Mouse (Mus musculus) urinary bladder, postnatal 10 days (tissue): ENCODE data around the gene Itpr2.
"Not testable (repeated sequence)": the region's sequence is repeated elsewhere in the genome, so short reads cannot be mapped to it uniquely, and the experiment has no call there.

Experiments
- DNase-seq: peaks from one replicate; pipeline ENCODE4 v3.0.0; 2022; ENCODE audit warnings: low spot score

The Itpr2 gene

DNA sequence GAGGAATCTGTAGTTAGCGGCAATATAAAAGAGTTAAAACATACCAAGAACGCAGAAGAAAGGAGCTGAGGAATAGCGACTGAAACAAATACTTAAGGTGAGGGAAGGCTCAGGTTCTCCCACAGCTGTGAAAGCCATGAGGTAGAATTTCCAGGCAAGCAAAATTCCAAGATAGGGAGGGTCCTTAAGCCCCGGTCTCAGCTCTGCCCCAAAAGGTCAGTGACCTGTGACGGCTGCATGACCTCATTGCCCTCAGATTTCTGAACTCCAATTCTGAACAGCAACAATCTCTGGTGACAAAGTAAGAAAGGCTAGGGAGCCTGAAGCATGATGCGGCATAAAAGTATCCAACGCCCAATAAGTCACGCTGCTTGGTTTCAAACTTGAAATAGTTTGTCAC lies 33.7 kb downstream of the Itpr2 start:
- no peak for DNase-seq

DNA sequence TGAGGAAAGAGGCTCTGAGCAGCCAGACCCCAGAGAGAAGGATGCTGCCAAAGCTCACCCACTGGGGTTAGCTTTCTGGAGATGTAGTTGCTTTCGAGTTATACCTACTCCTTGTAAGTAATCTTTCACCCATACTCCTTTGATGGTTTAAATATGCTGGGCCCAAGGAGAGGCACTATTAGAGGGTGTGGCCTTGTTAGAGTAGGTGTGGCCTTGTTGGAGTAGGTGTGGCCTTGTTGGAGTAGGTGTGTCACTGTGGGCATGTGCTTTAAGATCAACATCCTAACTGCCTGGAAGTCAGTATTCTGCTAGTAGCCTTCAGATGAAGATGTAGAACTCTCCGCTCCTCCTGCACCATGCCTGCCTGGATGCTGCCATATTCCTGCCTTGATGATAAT lies 37.4 kb downstream of the Itpr2 start:
- not testable (repeated sequence) for DNase-seq

DNA sequence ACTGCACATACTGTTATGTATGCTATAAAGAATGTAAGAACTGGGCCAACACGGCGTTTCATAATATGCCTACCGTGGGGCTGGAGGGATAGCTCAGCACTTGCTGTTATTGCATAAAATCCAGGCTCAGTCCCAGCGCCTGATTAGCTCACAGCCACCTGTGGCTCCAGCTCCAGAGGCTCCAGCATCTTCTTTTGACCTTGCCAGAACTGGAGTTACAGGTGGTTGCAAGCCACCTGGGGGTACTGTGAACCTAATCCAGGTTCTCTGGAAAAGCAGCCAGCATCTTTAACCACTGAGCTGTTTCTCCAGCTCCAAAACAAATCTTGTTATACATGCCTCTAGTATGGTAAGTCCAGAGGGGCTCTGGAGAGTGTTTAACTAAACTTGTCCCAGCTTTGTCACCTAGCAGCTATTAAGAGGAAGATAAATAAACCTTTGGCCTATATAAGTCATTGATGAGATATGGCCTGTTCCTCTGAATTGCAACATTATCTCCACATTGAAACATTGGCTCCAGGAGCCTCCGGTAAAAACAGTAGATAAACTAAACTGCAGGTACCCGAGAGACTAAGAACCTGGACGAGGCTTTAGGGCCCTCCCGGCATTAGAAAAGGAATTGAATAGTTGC lies 37.9 kb downstream of the Itpr2 start:
- DNase-seq = no peak

DNA sequence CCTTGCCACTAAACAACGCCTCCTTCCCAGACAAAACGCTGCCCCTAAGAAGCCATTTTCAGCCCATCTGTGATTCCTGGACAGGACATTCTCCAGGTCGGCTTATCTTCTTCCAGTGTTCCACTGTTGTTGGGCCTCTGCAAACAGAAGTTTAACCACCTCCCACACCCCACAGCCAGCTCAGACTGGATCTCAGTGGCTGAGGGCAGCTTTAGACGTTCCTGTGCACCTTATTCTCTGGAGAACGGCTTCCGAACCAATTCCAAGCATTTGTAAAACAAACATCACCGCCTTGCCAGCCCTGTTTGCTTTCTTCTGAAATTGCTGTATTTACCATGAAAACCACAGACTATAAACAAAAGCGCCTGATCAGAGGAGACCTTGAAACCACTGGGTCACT lies 41.1 kb downstream of the Itpr2 start:
- DNase-seq = no peak

DNA sequence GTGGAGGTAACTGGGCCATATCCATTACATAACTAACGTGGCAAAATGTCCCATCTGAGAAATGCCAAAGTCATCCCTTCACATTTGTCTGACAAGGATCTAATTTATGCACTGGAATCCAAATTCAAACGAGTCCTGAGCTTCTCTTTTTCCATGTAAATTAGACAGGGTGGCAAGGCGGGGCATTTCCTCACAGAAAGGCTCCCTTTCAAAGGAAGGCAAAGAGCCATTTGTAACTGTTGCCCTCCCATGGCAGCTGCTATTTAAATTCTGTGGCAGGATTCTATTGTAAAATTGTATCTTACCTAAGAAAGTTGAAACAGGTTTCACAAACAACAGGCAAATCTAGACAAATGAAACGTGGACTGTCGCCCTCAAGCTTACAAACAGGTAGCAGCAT lies 43.6 kb downstream of the Itpr2 start:
- no peak for DNase-seq

DNA sequence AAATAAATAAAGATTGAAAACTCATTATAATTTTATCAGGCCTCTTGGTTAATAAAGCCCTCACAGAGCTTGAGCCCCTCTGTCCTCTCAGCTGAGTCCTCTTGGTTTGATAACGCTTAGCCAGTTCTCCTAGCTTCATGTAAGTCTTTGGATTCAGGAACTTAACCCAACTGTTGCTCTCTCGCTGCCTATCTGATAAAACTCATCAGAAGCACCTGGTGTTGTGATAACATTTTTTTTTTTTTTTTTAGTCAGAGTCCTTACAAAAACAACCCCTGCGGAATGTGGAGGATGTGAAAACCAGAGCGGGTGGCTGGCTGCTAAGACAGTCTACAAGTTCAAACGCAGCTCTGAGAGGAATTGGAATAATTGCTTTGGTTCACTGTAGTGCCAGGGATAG lies 45.3 kb downstream of the Itpr2 start:
- DNase-seq = no peak

DNA sequence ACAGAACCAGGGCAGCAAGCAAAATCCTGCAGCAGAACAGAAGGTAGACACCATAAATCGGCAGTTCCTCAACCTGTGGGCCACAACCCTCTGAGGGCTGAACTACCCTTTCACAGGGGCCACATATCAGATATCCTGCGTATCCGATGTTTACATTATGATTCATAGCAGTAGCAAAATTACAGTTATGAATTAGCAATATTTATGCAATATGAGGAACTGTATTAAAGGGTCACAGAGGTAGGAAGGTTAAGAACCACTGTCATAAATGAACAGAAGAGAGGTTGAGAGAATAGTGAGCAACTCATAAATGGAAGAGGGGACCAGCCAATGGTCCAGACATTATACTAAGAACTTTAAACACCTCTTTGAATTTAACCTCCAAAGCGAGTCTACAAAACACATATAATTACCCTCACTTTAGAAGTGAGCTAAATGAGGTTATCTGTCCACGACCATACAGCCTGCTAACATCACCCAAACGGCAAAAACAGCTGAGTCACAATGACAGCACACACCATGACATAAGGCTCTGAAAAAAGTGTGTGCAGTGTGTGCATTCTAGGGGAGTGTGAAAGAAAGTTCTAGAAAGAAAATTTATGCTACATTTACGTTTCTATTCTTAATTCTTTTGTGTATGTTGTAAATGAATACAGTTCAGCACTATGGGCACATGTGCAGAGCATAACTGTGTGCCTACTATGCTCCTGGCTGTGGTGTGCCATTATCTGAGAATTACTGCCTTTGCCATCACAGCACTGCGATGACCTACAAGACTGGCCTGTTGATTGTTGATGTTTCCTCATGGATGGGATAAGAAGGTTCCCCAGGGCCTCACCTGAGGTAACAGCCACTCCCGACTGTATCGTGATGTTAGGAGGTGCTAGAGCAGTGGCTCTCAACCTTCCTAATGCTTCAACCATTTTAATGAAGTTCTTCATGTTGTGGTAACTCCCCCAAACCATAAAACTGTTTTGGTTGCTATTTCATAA lies 47.2 kb downstream of the Itpr2 start:
- DNase-seq = no peak

DNA sequence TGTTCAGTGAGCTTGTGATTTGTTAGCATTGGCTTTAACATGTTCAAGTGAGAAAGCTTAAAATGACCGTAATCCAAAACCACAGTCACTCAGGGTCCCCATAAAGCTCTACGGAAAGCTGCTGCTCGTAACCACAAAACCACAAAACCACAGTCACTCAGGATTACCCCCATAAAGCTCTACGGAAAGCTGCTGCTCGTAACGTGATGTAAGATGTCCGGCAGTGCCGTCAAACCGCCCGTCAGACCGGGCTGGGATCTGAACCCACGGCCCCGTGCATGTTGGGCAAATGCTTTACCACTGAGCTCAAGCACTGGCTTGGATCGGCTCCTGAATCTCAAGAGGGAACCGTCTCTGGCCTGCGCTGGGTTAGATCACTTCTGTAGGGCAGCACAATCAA lies 49.5 kb downstream of the Itpr2 start:
- DNase-seq = no peak

DNA sequence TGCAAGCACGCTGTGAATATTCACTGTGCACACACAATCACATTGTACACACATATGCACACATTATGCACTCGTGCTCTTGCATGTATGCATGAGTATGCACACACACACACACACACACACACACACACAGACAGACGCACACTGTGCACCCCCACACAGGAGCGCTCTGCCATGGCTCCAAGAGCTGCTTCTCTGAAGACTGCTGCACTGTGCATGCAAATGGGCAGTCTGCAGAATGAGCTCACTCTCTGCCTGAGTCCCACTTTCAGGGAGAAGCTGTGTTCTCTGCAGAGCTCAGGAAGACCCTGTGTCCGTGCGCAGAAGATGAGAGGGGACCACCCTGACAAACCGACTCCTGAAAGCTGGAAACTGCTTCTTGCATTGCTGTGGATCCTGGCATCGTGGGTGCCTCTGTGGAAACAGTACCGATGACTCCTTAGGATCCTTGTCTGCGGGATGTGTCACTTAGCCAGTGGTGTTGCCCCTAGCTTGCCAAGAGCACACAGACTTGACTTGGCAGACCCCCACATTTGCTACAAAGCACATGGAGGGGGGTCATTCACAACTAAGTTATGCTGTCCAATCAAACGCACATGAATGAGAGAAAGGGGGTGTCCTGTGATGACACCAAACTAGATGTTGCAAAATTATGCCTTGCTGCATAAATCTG lies 55.9 kb downstream of the Itpr2 start:
- DNase-seq = no peak

DNA sequence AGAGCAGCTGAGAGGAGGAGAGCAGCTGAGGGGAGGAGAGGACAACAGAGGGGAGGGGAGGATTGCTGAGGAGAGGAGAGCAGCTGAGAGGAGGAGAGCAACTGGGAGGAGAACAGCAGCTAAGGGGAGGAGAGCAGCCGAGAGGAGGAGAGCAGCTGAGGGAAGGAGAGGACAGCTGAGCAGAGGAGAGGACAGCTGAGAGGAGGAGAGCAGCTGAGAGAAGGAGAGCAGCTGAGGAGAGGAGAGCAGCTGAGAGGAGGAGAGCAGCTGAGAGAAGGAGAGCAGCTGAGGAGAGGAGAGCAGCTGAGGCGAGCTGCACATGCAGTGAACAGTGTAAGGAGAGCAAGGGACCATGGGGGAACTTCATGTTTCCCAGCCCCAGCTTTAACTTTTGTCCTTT lies 62.2 kb downstream of the Itpr2 start:
- no peak for DNase-seq

DNA sequence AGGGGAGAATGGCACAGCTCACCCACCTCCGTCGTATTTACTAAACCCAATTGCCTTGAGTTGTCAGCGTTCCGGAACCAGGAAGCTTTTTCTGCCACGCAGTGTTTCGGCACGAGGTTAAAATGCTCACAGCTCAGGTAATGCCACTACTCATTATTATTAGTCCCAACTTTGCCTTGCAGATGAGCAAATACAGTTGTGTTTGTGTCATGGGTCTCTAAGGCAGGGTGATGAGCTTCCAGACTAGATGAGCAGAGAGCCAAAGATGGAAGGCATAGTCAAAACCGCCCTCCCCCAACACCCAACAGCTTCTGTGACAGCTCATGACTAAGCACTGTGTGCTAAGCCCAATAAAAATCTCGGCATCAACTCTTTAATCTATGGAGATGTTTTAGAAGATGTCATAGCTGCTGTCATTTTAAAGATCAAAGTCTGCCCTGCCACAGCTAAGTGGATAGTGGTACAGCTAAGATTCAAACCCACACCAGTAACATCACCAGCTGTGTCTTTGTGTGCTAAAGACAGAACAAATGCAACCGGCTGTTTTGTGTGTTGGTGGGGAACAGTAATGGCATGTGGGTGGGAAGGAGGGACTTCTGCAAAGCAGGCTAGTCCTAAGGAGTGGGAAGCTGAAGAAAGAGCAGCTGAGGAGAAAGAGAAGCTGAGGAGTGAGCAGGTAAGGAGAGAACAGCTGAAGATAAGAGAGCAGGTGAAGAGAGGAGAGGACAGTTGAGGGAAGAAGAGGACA lies 62.8 kb downstream of the Itpr2 start:
- no peak for DNase-seq

DNA sequence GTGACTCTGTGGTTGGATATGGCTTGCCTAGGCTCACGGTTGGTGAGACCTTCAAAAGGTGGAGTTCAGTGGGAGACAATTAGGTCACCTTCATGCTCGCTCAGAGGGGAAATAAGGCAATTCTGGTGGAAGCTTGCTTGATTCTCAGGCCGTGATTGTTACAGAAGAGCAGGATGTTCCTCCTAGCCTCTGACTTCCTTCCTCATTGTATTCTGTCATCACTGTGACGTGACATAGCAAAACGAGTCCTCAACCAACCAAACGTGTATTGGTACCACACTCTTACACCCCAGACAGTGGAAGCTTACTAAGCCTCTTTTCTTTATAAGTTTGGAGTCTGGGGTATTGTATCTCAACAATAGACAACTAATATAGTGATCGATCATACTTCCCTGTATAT lies 64.0 kb downstream of the Itpr2 start:
- DNase-seq = no peak

DNA sequence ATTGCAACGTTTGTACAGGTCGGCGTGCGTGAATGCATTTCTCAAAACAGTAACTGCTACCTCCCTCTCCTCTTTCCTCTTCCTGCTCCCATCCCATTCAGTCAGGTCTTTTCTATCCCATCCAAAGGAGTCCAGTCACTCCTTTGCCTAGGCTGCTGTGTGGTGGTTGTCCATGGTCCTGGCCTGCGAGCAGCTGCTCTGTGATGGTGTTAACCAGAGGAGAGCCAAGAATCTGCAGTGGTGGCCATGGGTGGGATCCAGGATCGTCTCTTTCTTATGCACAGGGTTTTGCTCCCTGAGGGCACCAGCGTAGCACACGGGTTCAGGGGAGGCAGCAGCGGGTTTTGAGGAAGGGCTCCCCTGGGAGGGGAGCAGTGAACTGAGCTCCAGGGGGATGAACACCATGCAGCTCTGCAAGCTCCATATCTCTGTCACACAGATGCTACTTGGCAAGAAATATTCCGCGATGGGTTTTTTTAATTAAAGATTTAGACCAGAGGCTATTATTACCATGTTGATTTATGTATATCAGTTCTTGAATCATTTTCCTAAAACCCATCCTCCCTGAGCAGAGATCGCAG lies 65.0 kb downstream of the Itpr2 start:
- DNase-seq = no peak

DNA sequence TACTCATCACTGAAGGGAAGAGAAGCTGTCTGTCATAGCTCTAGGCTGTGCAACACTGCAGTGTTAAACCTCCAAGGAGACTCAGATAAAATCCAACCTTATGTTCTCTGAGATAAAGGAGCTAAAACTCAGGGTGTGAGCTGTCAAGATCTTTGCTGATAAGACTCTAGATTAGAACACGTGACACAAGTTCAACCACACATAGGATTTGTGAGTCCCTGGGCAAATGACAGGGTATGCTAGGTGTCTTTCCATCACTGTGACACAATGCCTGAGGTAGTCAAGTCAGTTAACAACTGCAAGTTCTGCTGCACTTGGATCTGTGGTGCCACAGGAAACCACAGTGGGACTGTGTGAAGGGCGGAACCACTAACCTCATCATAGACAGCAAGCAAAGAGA lies 67.8 kb downstream of the Itpr2 start:
- no peak for DNase-seq

DNA sequence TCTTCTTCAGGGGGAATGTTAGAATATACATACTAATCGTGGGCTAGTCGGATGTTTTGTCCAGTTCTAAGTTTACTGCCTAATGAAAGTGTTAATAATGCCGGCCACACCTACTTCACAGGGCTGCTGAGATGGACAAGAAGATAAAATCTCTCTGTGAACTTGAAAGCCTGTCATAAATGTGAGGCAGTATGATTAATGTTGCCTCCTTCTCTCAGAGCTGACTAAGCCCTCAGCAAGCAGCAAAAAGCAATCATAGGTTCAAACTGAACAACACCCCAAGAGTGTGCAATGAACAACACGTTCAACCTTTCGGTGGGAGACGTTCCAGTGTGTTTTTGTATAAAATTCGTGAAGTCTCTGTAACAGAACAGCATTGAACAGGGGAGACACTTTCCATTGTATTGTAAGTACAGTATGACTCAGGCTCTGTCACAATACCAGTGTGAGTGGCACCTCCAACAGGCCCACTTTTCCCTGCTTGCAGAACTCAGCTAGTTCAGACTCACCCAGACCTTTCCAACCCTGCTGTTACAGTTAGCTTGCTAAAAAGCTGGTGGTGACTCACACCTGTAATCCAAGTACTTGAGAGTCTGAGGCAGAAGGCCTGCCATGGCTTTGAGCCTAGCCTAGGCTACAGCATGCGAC lies 69.7 kb downstream of the Itpr2 start:
- no peak for DNase-seq

DNA sequence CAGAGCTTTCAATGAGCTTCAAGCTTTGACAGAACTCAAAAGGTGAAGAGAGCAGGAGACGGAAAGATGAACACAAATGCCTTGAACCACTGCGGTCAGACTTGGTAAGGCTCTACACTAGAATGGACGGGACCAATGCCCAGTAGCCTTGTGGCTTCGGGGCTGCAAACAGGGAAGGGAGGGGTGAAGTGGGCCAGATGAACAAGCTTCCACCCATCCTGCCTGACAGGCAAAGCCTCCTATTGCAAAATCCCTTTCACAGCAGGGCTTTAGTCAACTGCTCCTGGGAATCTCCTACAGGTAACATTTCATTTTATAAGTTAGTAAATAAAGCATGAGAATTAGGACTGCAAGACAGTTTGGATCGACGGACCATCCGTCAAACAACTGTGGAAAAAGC lies 70.2 kb downstream of the Itpr2 start:
- no peak for DNase-seq

DNA sequence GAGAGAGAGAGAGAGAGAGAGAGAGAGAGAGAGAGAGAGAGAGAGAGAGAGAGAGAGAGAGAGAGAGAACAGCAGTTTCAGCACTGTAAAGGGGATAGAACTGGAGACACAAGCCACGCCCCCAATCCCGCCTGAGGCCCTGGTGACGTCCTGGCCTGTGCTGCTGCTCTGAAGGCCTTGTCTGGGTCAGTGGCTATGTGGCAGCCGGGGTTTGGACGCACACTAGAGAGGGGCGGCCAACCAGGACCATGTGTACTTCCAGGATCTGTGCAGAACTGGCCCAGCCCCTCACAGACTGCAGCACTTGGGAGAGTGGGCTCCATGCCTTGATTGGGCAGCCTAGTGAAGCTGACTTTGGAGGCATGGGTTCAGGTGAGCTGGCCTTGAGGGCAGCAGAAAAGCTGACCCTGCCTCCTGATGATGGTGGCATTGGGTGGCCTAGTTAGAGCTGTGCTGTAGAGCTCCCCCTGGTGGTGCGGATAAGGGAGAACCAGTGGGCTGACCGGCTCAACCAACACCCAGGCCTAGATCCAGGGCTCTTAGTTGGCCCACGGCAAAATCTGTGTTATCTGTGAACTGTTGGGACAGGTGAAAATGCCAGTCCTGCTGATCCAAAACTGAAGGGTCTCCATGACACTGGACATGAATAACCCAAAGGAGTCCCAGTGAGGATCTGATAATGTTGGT lies 72.2 kb downstream of the Itpr2 start:
- DNase-seq = no peak

DNA sequence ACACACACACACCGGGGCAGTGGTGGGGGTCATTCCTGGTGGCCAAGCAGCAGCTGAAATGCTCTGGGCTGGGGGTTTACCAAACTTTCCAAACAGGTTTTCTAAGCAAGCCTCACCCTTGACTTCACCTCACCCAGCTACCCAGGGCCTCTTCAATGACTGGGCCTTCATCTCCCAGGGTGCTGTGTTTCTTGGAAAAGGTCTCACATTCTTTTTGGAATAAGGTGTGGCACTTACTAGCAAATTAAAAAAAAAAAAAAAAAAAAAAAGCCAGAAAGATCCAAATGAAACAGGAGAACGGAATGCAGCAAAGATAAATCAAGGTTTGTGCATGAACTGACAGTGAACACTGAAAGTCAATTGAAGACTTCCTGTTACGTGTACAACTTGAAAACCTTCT lies 77.2 kb downstream of the Itpr2 start:
- DNase-seq = no peak

DNA sequence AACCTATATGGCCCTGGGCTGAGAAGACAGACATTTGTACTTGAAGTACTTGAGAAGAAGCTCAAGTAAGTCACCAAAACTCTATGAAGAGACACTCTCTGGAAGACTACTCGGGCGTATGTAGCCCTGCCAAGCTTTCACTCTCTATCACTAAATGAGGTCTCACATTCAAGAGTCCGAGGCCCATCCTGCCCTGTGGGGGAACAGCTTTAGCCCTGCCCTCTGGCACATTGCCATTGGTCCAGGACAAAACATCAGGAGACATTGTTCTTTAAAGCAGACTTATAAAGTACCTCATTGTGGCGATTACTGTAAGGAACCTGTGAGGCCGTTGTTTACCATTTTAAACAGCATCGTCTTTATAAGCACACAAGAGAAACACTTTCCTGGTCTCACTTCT lies 77.7 kb downstream of the Itpr2 start:
- no peak for DNase-seq

DNA sequence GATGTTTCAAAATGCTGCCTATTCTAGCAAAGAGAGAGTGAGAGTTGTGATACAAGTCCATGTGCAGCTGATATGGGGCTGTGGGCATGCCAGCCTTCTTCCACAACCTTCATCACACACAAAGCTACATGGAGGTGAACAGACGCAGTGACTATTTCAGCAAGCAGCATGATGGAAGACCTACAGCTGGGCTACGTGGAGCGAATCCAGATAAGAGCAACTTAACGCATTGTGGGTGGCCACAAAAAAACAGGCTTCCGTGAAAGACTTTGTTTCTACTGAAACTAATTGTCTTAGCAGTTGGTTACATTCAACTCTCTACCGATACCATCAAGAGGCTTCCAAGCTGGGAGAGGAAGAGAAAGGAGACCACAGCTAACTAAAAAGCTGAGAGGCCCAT lies 81.3 kb downstream of the Itpr2 start:
- no peak for DNase-seq

DNA sequence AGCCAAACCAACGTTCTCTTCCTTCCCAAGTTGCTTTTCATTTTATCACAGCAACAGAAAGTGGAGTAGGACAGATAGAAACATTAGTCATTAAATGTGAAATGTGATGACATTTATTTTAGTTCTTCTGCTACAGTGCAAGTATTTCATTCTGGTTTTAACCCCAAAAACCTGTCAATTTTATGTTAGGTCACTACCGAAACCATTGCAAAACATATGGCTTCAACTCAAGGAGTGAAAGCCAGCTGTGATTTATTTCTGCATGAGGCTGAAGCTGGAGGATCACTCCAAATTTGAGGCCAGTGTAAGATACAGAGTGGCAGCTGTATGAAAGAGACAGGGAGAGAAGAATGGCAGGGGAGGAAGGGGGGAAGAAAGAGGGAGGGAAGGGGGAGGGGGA lies 85.6 kb downstream of the Itpr2 start:
- DNase-seq = no peak
